Mouse (Mus musculus) 3134 (cell line): ENCODE results near the gene Exoc4.

ENCODE experiments used
- DNase-seq: peaks from one replicate; pipeline ENCODE4 v3.0.0-alpha.2; 2011; ENCODE audit warnings: low spot score; ENCODE audit not compliant: insufficient read length; ENCODE audit errors: extremely low read depth

Gene Exoc4

GRCm38 (mm10) chr6:33913072-33913471 is 664.2 kb downstream of the Exoc4 start:
- DNase-seq = no peak

- DNase-seq = no peak
These were observed 664.6 kb downstream of the Exoc4 start for GRCm38 (mm10) chr6:33913486-33913885.

GRCm38 (mm10) chr6:33913964-33914363 is 665.1 kb downstream of the Exoc4 start:
- DNase-seq = no peak

- no peak for DNase-seq
These were observed 674.7 kb downstream of the Exoc4 start for GRCm38 (mm10) chr6:33923571-33923970.

GRCm38 (mm10) chr6:33924888-33925287 is 676.0 kb downstream of the Exoc4 start:
- DNase-seq = no peak

- DNase-seq = peak; percentile 21
These were observed 680.6 kb downstream of the Exoc4 start for GRCm38 (mm10) chr6:33929342-33930086.

GRCm38 (mm10) chr6:33930087-33930945 is 681.4 kb downstream of the Exoc4 start:
- no peak for DNase-seq

- no peak for DNase-seq
These were observed 689.0 kb downstream of the Exoc4 start for GRCm38 (mm10) chr6:33937906-33938305.

GRCm38 (mm10) chr6:33939169-33939568 is 690.3 kb downstream of the Exoc4 start:
- DNase-seq = no peak

GRCm38 (mm10) chr6:33946911-33947489 is 698.1 kb downstream of the Exoc4 start:
- no peak for DNase-seq

GRCm38 (mm10) chr6:33950113-33950512 is 701.2 kb downstream of the Exoc4 start:
- DNase-seq = no peak

GRCm38 (mm10) chr6:33955469-33955868 is 706.6 kb downstream of the Exoc4 start:
- DNase-seq = no peak

- no peak for DNase-seq
These were observed 709.4 kb downstream of the Exoc4 start for GRCm38 (mm10) chr6:33958281-33958680.

GRCm38 (mm10) chr6:33960766-33961165 is 711.9 kb downstream of the Exoc4 start:
- DNase-seq = no peak

GRCm38 (mm10) chr6:33963092-33963491 is 714.2 kb downstream of the Exoc4 start:
- DNase-seq = no peak

- no peak for DNase-seq
These were observed 716.7 kb downstream of the Exoc4 start for GRCm38 (mm10) chr6:33965571-33965970.

- no peak for DNase-seq
These were observed 719.9 kb downstream of the Exoc4 start for GRCm38 (mm10) chr6:33968746-33969145.

GRCm38 (mm10) chr6:33972801-33973200 is 723.9 kb downstream of the Exoc4 start:
- peak; percentile 26 for DNase-seq

GRCm38 (mm10) chr6:33976576-33976975 is 727.7 kb downstream of the Exoc4 start:
- DNase-seq = no peak

- no peak for DNase-seq
These were observed 728.6 kb downstream of the Exoc4 start for GRCm38 (mm10) chr6:33977448-33977847.

GRCm38 (mm10) chr6:33977880-33978279 is 729.0 kb downstream of the Exoc4 start:
- no peak for DNase-seq
